Mouse (Mus musculus): Measurements from ENCODE around the gene Ifnk. TPM values are rescaled to one million over a fixed set of nuclear protein-coding genes. Genes with fewer than 3 reads are reported as not detected.

Gene Ifnk
- polyA plus RNA-seq, 1 experiment = not detected

- H3K9me3 ChIP-seq (ENCODE audit: control insufficient read depth, low read length) = no peaks in the 10 kb centered on the region
- peaks cover 15% of the 10 kb centered on the region for H3K4me1 ChIP-seq (ENCODE audit: control insufficient read depth)
- TF ChIP-seq GATA1 (IDR thresholded peaks at IDR 0.05; ENCODE audit: low read length) (no peak), TAL1 (IDR thresholded peaks at IDR 0.05; ENCODE audit: low read length) (no peak)
- no peak overlapping the region for H3K4me3 ChIP-seq (replicated peaks)
- H3K27me3 ChIP-seq (ENCODE audit: control insufficient read depth) = no peaks in the 10 kb centered on the region
- H3K36me3 ChIP-seq (ENCODE audit: control insufficient read depth) = no peaks in the 10 kb centered on the region
Measured at GRCm38 (mm10) chr4:35134846-35135611, 16.8 kb upstream of the Ifnk start.

GRCm38 (mm10) chr4:35135806-35136205, 16.1 kb upstream of the Ifnk start:
- Histone ChIP-seq H3K9me3 (ENCODE audit: control insufficient read depth, low read length) (no peaks in the 10 kb centered on the region), H3K4me3 (replicated peaks) (no peak overlapping the region), H3K36me3 (ENCODE audit: control insufficient read depth) (no peaks in the 10 kb centered on the region), H3K27me3 (ENCODE audit: control insufficient read depth) (no peaks in the 10 kb centered on the region), H3K4me1 (ENCODE audit: control insufficient read depth) (peaks cover 18% of the 10 kb centered on the region)
- TF ChIP-seq TAL1 (IDR thresholded peaks at IDR 0.05; ENCODE audit: low read length) (no peak), GATA1 (IDR thresholded peaks at IDR 0.05; ENCODE audit: low read length) (no peak)

GRCm38 (mm10) chr4:35136996-35137395, 14.9 kb upstream of the Ifnk start:
- TF ChIP-seq TAL1 (IDR thresholded peaks at IDR 0.05; ENCODE audit: low read length) = no peak
- TF ChIP-seq GATA1 (IDR thresholded peaks at IDR 0.05; ENCODE audit: low read length) = no peak
- Histone ChIP-seq H3K9me3 (ENCODE audit: control insufficient read depth, low read length) (no peaks in the 10 kb centered on the region), H3K27me3 (ENCODE audit: control insufficient read depth) (no peaks in the 10 kb centered on the region), H3K36me3 (ENCODE audit: control insufficient read depth) (no peaks in the 10 kb centered on the region), H3K4me3 (replicated peaks) (no peak overlapping the region), H3K4me1 (ENCODE audit: control insufficient read depth) (peaks cover 18% of the 10 kb centered on the region)

DNA sequence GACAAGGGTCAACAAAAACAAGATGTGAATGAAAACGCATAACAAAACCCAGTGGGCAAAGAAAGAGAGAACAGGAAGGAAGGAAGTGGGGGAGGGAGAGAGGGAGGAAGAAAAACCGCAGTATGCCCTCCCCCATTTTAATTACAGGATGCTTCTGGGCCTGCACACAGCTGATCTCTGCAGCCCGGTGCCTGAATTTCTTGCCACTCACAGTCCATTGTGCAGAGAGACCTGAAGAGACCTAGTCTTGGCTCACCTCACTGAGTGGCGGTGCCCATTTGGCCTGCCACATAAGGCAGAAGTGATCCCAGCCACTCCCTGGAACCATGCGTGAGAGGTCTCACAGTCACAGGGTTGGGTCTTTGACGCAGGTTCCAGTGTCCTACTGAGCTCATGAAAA, 13.8 kb upstream of the Ifnk start:
- H3K27me3 ChIP-seq (ENCODE audit: control insufficient read depth) = no peaks in the 10 kb centered on the region
- TF ChIP-seq GATA1 (IDR thresholded peaks at IDR 0.05; ENCODE audit: low read length) (no peak), TAL1 (IDR thresholded peaks at IDR 0.05; ENCODE audit: low read length) (no peak)
- H3K4me1 ChIP-seq (ENCODE audit: control insufficient read depth) = peaks cover 18% of the 10 kb centered on the region
- no peaks in the 10 kb centered on the region for H3K9me3 ChIP-seq (ENCODE audit: control insufficient read depth, low read length)
- no peaks in the 10 kb centered on the region for H3K36me3 ChIP-seq (ENCODE audit: control insufficient read depth)
- H3K4me3 ChIP-seq (replicated peaks) = no peak overlapping the region

GRCm38 (mm10) chr4:35140317-35140716, 11.5 kb upstream of the Ifnk start:
- no peaks in the 10 kb centered on the region for H3K36me3 ChIP-seq (ENCODE audit: control insufficient read depth)
- no peak overlapping the region for H3K4me3 ChIP-seq (replicated peaks)
- H3K9me3 ChIP-seq (ENCODE audit: control insufficient read depth, low read length) = no peaks in the 10 kb centered on the region
- H3K4me1 ChIP-seq (ENCODE audit: control insufficient read depth) = peaks cover 18% of the 10 kb centered on the region
- no peaks in the 10 kb centered on the region for H3K27me3 ChIP-seq (ENCODE audit: control insufficient read depth)
- TF ChIP-seq GATA1 (IDR thresholded peaks at IDR 0.05; ENCODE audit: low read length) (no peak), TAL1 (IDR thresholded peaks at IDR 0.05; ENCODE audit: low read length) (no peak)

DNA sequence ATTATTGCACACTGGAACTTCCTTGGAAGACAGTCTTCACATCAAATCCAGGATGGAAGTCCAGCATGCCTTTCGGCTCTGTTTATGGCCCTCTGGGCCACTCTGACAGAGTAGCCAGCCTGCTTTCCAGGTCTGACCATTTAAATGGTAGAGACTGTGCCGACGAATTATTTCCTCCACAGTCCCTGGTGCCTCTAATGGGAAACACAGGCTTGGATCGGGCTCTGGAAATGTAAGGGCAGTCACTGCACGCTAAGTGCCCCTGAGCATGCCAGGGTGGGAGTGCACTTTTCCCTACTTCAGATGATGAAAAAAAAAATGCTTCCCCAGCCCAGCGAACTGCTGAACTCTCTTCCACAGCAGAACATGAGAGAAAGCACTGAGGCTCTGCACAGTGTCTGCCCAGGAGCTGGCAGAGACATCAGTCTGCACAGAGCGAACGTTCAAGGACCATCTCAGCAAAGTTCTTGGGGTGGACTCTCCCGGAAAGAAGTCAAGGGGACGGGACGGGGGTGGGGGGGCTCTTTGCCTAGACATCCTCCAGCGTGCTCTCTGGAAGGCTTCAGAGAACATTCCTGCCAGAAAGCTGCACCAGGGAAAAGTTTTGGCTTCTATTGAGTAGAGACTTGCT, 8.3 kb upstream of the Ifnk start:
- Histone ChIP-seq H3K9me3 (ENCODE audit: control insufficient read depth, low read length) (no peaks in the 10 kb centered on the region), H3K4me3 (replicated peaks) (no peak overlapping the region), H3K36me3 (ENCODE audit: control insufficient read depth) (no peaks in the 10 kb centered on the region), H3K4me1 (ENCODE audit: control insufficient read depth) (peaks cover 3% of the 10 kb centered on the region), H3K27me3 (ENCODE audit: control insufficient read depth) (no peaks in the 10 kb centered on the region)
- no peak for TF ChIP-seq TAL1 (IDR thresholded peaks at IDR 0.05; ENCODE audit: low read length)
- no peak for TF ChIP-seq GATA1 (IDR thresholded peaks at IDR 0.05; ENCODE audit: low read length)

GRCm38 (mm10) chr4:35145726-35146125, 6.1 kb upstream of the Ifnk start:
- Histone ChIP-seq H3K36me3 (ENCODE audit: control insufficient read depth) (no peaks in the 10 kb centered on the region), H3K4me3 (replicated peaks) (no peak overlapping the region), H3K4me1 (ENCODE audit: control insufficient read depth) (no peaks in the 10 kb centered on the region; the same call in 1 of the 2 replicates), H3K9me3 (ENCODE audit: control insufficient read depth, low read length) (no peaks in the 10 kb centered on the region), H3K27me3 (ENCODE audit: control insufficient read depth) (no peaks in the 10 kb centered on the region)
- TF ChIP-seq TAL1 (IDR thresholded peaks at IDR 0.05; ENCODE audit: low read length) (no peak), GATA1 (IDR thresholded peaks at IDR 0.05; ENCODE audit: low read length) (no peak)

DNA sequence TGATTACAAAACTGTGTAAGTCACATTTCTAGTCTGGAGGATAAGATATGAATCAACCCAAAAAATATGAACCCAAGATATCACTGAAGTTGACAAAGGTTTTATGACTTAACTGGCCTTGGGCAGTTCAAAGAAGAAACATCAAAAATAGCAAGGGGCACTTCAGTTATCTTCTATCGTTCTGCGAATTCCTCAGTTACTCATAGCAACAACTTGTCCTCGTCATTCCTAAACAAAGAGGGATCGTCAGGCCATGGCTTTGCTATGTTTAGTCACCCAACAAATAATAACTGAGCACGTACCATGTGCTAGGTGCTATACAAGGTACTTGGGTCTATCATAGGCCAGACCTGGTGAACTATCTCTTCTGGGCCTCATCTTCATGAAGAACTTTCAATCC, 5.3 kb upstream of the Ifnk start:
- H3K4me3 ChIP-seq (replicated peaks) = no peak overlapping the region
- H3K36me3 ChIP-seq (ENCODE audit: control insufficient read depth) = no peaks in the 10 kb centered on the region
- H3K27me3 ChIP-seq (ENCODE audit: control insufficient read depth) = no peaks in the 10 kb centered on the region
- H3K4me1 ChIP-seq (ENCODE audit: control insufficient read depth) = no peaks in the 10 kb centered on the region; the same call in 1 of the 2 replicates
- no peak for TF ChIP-seq TAL1 (IDR thresholded peaks at IDR 0.05; ENCODE audit: low read length)
- no peak for TF ChIP-seq GATA1 (IDR thresholded peaks at IDR 0.05; ENCODE audit: low read length)
- H3K9me3 ChIP-seq (ENCODE audit: control insufficient read depth, low read length) = no peaks in the 10 kb centered on the region

DNA sequence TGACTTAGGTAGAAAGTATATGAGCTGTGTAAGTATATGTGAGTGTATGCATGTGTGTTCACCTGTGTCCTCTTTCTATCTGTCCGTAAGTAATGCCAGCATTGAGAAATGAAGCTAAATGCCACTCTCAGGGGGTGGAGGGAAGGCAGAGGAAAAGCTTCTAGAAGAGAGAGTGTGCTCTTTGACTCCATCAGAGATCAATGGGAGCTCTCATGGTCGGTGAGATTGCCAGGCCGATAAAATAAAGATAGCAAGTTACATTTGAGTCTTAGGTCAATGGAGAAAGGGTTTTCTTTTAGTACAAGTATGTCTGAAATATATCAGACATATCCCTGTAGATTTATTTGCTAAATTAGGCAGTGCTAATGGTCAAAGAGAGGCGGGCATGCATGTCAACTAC, 3.5 kb upstream of the Ifnk start:
- Histone ChIP-seq H3K4me1 (ENCODE audit: control insufficient read depth) (no peaks in the 10 kb centered on the region; the same call in 1 of the 2 replicates), H3K4me3 (replicated peaks) (no peak overlapping the region), H3K9me3 (ENCODE audit: control insufficient read depth, low read length) (no peaks in the 10 kb centered on the region), H3K27me3 (ENCODE audit: control insufficient read depth) (no peaks in the 10 kb centered on the region), H3K36me3 (ENCODE audit: control insufficient read depth) (no peaks in the 10 kb centered on the region)
- TF ChIP-seq GATA1 (IDR thresholded peaks at IDR 0.05; ENCODE audit: low read length) (no peak), TAL1 (IDR thresholded peaks at IDR 0.05; ENCODE audit: low read length) (no peak)
